Mouse (Mus musculus) intestine, embryonic 14.5 days (tissue): ENCODE measurements at regions not wholly inside any gene's neighbourhood (a gene's known extent, or its start where the extent isn't known, plus 50 kb on each side); places are given as distances from the start of the nearest gene placed in this dataset.
"Not testable (repeated sequence)": the region's sequence is repeated elsewhere in the genome, so short reads cannot be mapped to it uniquely, and the experiment has no call there.

ENCODE experiments used
- ATAC-seq: fragments of 200-750 bp; cut with Nextera tagmentation; replicated peaks from 2 replicates; pipeline ENCODE4 v1.8.0; 2017; ENCODE audit warnings: low read depth, moderate number of reproducible peaks, moderate TSS enrichment, moderate library complexity; ENCODE audit not compliant: low FRiP score, low TSS enrichment
- DNase-seq: peaks from one replicate; pipeline ENCODE4 v3.0.0-alpha.2; 2018; ENCODE audit warnings: low spot score
- H3K27ac ChIP-seq: fragments of 300-500 bp; sonication (generic); 2 replicates; pipeline ENCODE4 v1.5.1; 2014; ENCODE audit warnings: low read depth, mild to moderate bottlenecking, control low read depth
- H3K27me3 ChIP-seq: fragments of 300-500 bp; sonication (generic); replicated peaks from 2 replicates; pipeline ENCODE4 v1.6.1; 2014; ENCODE audit warnings: low read length, control low read depth; ENCODE audit not compliant: control insufficient read depth, insufficient read depth
- H3K36me3 ChIP-seq: fragments of 300-500 bp; sonication (generic); 2 replicates; pipeline ENCODE4 v1.6.1; 2014; ENCODE audit warnings: low read length, control low read depth; ENCODE audit not compliant: control insufficient read depth, insufficient read depth
- H3K4me1 ChIP-seq: fragments of 300-500 bp; sonication (generic); replicated peaks from 2 replicates; pipeline ENCODE4 v1.6.1; 2014; ENCODE audit warnings: low read length, control low read depth, mixed read lengths; ENCODE audit not compliant: control insufficient read depth, insufficient read depth
- H3K4me2 ChIP-seq: fragments of 300-500 bp; sonication (generic); 2 replicates; pipeline ENCODE4 v1.6.1; 2014; ENCODE audit warnings: low read length
- H3K4me3 ChIP-seq: fragments of 300-500 bp; sonication (generic); 2 replicates; pipeline ENCODE4 v1.5.1; 2014; ENCODE audit warnings: low read depth, low read length, control low read depth, mixed read lengths
- H3K9ac ChIP-seq: fragments of 300-500 bp; sonication (generic); 2 replicates; pipeline ENCODE4 v1.6.1; 2014; ENCODE audit warnings: mild to moderate bottlenecking, low read length
- H3K9me3 ChIP-seq: fragments of 300-500 bp; sonication (generic); 2 replicates; pipeline ENCODE4 v1.6.1; 2016; ENCODE audit warnings: low read length, control low read depth; ENCODE audit not compliant: control insufficient read depth
- WGBS: fragments of 180-500 bp; shearing (Covaris S2); extraction: QIAGEN DNeasy Blood & Tissue Kit; methylation state at CpG from one replicate; pipeline ENCODE4 v1.1.7; 2014; 5-methylcytosine and 5-hydroxymethylcytosine counted together

DNA sequence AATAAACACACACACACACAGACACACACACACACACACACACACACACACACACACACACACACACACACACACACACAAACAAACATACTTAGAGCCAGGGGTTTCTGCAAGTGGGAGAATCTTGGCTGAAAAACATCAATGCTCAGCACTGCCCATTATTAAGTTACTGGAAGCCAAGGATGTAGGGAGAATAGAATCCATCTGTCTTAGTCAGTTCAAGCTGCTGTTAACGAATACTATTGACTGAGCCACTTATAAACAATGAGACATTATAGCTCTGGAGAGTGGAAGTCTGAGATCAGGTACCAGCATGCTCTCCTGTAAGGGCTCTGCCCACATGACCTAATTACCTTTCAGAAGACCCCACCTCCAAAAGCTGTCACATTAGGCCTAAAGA, 87.4 kb downstream of the Fam174b start:
- H3K4me2 ChIP-seq: no peak overlapping the region
- no peak overlapping the region for H3K27ac ChIP-seq
- DNase-seq (no peak), ATAC-seq (no peak)
- no peaks in the 10 kb centered on the region for H3K9me3 ChIP-seq
- no peak overlapping the region for H3K4me3 ChIP-seq
- no peaks in the 10 kb centered on the region for H3K36me3 ChIP-seq
- H3K27me3 ChIP-seq: no peaks in the 10 kb centered on the region
- H3K9ac ChIP-seq: no peak overlapping the region
- WGBS: 26% methylated on average over 1 of the region's 1 CpGs
- no peaks in the 10 kb centered on the region for H3K4me1 ChIP-seq

DNA sequence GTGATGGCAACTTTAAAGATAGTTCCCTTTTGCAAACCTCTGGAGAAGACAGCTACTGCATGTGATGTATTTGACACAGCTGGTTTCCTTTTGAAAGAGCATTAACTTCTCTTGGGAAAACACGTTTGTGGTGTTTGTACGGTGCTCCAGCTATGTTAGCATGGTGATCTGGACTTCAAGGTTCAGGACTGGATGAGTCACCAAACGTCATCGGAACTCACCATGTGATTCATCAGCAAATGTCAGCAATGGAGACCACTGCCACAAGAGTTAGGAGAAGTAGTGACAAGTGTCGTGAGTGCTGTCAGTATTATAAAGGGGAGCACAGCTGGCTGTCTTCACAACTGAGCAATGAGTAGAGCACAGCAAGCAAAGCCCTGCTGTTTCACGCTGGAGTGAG, 90.5 kb downstream of the Fam174b start:
- WGBS: 80% methylated on average over 6 of the region's 6 CpGs
- H3K9ac ChIP-seq: no peak overlapping the region

DNA sequence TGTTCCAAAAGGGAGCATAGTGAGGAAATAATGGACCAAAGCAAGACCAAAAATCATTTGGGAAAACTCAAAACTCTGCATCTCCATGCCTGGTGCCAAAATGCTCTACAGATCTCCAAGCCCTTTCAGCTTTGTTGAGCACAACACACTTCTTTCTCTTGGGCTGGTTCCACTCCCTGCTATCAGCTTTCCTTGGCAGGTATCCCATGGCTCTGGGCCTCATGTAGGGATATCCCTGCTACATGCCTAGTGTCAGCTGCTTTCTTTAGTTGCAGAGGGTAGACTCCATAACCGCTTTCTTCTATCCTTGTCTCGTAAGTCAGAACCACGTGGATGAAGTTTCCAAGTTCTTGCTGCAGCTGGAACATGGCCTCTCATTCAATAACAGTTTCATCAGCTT, 100.3 kb downstream of the Fam174b start:
- no peak overlapping the region for H3K4me3 ChIP-seq
- DNase-seq (no peak), ATAC-seq (no peak)
- no peaks in the 10 kb centered on the region for H3K4me1 ChIP-seq
- H3K9ac ChIP-seq: no peak overlapping the region
- 91% methylated on average over 3 of the region's 3 CpGs for WGBS
- H3K27ac ChIP-seq: no peak overlapping the region
- no peaks in the 10 kb centered on the region for H3K36me3 ChIP-seq
- H3K27me3 ChIP-seq: no peaks in the 10 kb centered on the region
- no peaks in the 10 kb centered on the region for H3K9me3 ChIP-seq
- no peak overlapping the region for H3K4me2 ChIP-seq

More for the DNA sequence above, 90.5 kb downstream of the Fam174b start:
- H3K36me3 ChIP-seq: no peaks in the 10 kb centered on the region
- DNase-seq (no peak), ATAC-seq (no peak)
- H3K4me3 ChIP-seq: no peak overlapping the region
- no peak overlapping the region for H3K27ac ChIP-seq
- H3K4me1 ChIP-seq: no peaks in the 10 kb centered on the region
- H3K9me3 ChIP-seq: no peaks in the 10 kb centered on the region
- no peaks in the 10 kb centered on the region for H3K27me3 ChIP-seq
- no peak overlapping the region for H3K4me2 ChIP-seq

DNA sequence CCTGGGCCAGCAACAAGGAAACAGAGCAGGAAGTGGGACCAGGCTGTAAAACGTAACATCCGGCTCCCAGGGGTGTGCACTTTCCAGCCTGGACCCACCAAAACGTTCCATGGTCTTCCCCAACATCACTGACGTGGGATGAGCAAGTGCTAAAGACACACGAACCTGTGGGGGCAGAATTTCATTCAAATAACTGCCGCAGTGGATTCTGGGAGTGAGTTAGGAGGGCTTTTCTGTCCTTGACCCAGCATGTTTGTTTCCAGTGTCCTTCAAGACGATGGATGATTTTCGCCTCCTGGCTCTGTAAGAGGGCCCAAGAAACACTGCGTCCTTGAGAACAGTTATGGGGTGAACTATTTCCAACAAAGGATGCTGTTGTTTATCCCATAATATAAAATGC, 112.1 kb downstream of the Fam174b start:
- H3K27ac ChIP-seq: no peak overlapping the region
- H3K4me1 ChIP-seq: no peaks in the 10 kb centered on the region
- WGBS: 72% methylated on average over 9 of the region's 9 CpGs

DNA sequence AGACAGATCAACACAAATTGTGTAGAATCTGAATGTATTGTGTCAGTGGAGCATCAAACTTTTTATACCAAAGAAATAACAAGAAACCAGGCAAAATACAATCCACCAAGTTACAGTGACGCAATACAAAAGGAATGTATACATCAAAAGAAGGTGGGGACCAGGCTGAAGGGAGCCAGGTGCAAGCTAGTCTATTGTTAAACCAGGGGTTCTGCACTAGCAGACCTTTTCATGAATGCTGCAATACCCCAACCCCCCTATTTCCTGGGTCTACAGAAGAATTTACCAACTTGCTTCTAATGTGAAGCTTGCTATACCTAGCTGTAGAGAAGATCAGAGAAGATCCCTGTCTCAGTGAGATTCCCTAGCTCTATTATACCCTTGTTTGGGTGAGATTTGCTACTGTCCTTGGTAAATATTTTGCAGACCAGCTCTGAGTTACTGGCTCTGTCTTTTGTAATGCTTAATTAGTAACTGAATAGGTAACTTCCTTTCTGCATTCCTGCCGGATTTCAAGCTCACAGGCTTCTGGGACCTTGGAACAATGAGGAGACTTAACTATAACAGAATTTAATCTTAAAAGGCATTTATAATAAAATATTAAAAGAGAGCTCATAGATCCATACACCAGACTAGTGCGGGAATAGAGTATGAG, 113.3 kb downstream of the Fam174b start:
- ATAC-seq, H3K9ac ChIP-seq, H3K27ac ChIP-seq, H3K4me1 ChIP-seq, DNase-seq, H3K4me3 ChIP-seq, H3K27me3 ChIP-seq, H3K9me3 ChIP-seq, H3K4me2 ChIP-seq, H3K36me3 ChIP-seq: not testable (repeated sequence)
- 72% methylated on average over 3 of the region's 3 CpGs for WGBS

More for the DNA sequence above, 112.1 kb downstream of the Fam174b start:
- H3K27me3 ChIP-seq: no peaks in the 10 kb centered on the region
- DNase-seq (no peak), ATAC-seq (no peak)
- no peaks in the 10 kb centered on the region for H3K9me3 ChIP-seq
- no peak overlapping the region for H3K9ac ChIP-seq
- no peak overlapping the region for H3K4me2 ChIP-seq
- H3K4me3 ChIP-seq: no peak overlapping the region
- no peaks in the 10 kb centered on the region for H3K36me3 ChIP-seq

DNA sequence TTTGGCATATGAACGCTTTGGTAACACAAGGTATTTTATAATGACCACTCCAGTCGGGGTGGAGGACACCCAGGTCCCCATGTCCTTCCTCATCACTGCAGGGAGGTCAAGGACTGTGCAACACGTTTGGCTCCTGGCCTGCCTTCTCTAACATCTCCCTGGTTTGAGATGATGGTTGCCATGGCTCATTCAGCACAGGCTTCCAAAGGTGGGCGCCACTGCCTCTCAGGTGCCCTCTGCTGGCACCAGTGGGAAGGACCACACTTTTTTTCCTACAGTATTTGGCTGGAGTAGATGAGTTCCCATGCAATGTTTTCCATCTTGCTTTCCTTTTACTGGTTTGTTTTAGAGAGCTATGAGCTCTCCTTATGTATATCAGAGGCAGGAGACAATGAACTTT, 115.4 kb downstream of the Fam174b start:
- H3K9ac ChIP-seq: no peak overlapping the region
- no peaks in the 10 kb centered on the region for H3K36me3 ChIP-seq
- H3K27me3 ChIP-seq: no peaks in the 10 kb centered on the region
- peak; percentile 74 for DNase-seq
- 41% methylated on average over 4 of the region's 4 CpGs for WGBS
- H3K4me3 ChIP-seq: no peak overlapping the region
- no peak overlapping the region for H3K27ac ChIP-seq
- ATAC-seq: no peak
- H3K9me3 ChIP-seq: no peaks in the 10 kb centered on the region
- H3K4me1 ChIP-seq: no peaks in the 10 kb centered on the region
- no peak overlapping the region for H3K4me2 ChIP-seq

DNA sequence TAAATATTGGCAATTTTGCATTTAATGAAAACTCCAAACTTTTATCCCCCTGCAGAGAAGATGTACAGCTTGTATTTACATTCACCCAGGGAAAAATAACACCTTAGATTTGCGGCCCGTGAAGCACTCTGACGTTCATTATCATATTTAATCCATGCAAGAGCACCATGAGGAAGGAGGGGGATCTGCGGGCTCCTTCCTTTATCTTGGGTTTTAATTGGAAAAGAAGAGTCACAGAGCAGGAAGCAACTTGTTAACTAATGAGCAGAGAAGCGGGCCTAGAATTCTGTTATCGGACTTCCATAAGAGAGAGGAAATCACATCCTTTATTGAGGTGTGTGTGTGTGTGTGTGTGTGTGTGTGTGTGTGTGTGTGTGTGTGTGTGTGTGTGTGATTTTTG, 116.8 kb downstream of the Fam174b start:
- Histone ChIP-seq H3K9ac (no peak overlapping the region), H3K36me3 (no peaks in the 10 kb centered on the region), H3K9me3 (no peaks in the 10 kb centered on the region), H3K27ac (no peak overlapping the region), H3K4me3 (no peak overlapping the region), H3K4me2 (no peak overlapping the region), H3K27me3 (no peaks in the 10 kb centered on the region), H3K4me1 (no peaks in the 10 kb centered on the region)
- no peak for DNase-seq
- WGBS: 81% methylated on average over 6 of the region's 6 CpGs
- no peak for ATAC-seq

DNA sequence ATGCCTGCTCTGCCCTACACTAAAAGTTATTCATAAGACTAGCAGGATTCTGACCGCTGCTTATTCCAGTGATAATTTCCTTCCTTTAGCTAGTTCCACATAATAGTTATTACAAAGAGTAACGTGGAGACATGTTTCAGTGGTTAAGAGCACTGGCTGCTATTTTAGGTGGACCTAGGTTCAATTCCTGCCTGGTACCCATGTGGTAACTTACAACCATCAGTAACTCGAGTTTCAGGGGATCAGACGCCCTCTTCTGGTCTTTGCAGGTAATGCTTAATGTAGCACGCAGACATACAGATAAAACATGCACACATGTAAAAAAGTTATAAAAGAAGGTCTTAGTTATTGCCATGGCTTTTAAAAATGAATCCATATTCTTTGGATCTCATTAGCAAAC, 125.0 kb downstream of the Fam174b start:
- DNase-seq (no peak), ATAC-seq (no peak)
- Histone ChIP-seq H3K36me3 (no peaks in the 10 kb centered on the region), H3K9ac (no peak overlapping the region), H3K9me3 (no peaks in the 10 kb centered on the region), H3K4me1 (no peaks in the 10 kb centered on the region), H3K27ac (no peak overlapping the region), H3K4me3 (no peak overlapping the region), H3K27me3 (no peaks in the 10 kb centered on the region), H3K4me2 (no peak overlapping the region)
- WGBS: 69% methylated on average over 5 of the region's 5 CpGs

DNA sequence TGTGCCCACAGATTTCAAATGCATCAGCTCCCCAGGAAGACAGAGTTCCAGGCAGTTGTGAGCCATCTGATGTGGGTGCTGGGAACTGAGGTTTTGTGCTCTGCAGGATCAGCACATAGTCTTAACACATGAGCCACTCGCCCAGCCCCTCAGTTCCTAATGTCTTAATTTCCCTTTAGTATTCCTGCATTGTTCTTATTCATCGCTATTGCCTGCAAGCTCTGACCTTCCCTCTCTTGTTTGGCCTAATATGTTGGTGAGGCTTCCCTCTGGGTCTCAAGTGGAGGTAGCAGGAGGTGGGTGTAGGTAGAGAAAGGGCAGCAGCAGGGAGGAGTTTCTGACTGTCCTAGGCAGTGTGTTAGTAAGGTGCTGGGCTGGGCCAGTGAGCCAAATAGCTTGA, 132.1 kb downstream of the Fam174b start:
- WGBS: 81% methylated on average over 2 of the region's 2 CpGs
- Histone ChIP-seq H3K9me3 (no peaks in the 10 kb centered on the region), H3K4me3 (no peak overlapping the region), H3K27me3 (no peaks in the 10 kb centered on the region), H3K36me3 (no peaks in the 10 kb centered on the region), H3K27ac (no peak overlapping the region), H3K9ac (no peak overlapping the region), H3K4me2 (no peak overlapping the region), H3K4me1 (no peaks in the 10 kb centered on the region)
- DNase-seq (peak; percentile 16), ATAC-seq (no peak)
